In genomic region chr4:129137392-129138321, GRCm38 (mm10) we compare ENCODE assay signal across 9 mouse cellular contexts. TPM values are rescaled to one million over a fixed set of nuclear protein-coding genes. Genes with fewer than 3 reads are reported as not detected.
DNase-seq lines count a peak whose midpoint lies in the region; ATAC-seq and TF ChIP-seq lines count a peak whose summit lies in the region.
"Had no signal": no experiment of that assay in that cellular context is flagged by ENCODE, and none has a peak within 500 bp of the region (broad histone marks: within the 10 kb centered on the region; RNA-seq: fewer than 3 reads in every experiment).

No protein-coding gene starts in this region.

- no peak for ATAC-seq in embryonic facial prominence, embryonic 15.5 days (ENCODE audit: insufficient number of reproducible peaks, low FRiP score, low TSS enrichment, low read depth)
- ATAC-seq in intestine, embryonic 16.5 days: no peak
- peak; percentile 3; the same call in 1 of the 2 replicates for ATAC-seq in neural tube, embryonic 13.5 days (ENCODE audit: low read depth)

- no peak for TF ChIP-seq CTCF in left cerebral cortex, adult 2 months (IDR thresholded peaks at IDR 0.05)

- peak overlapping the region; percentile 61 for H3K4me3 ChIP-seq in left cerebral cortex, adult 2 months
- peak overlapping the region; percentile 56 for H3K4me3 ChIP-seq in embryonic facial prominence, embryonic 15.5 days (replicated peaks)
- H3K4me3 ChIP-seq in intestine, embryonic 16.5 days (ENCODE audit: low read length): peak overlapping the region; percentile 62
- peak overlapping the region; percentile 61 for H3K4me3 ChIP-seq in neural tube, embryonic 13.5 days

- no peaks in the 10 kb centered on the region for H3K9me3 ChIP-seq in embryonic facial prominence, embryonic 15.5 days (replicated peaks)
- no peaks in the 10 kb centered on the region for H3K9me3 ChIP-seq in intestine, embryonic 16.5 days (ENCODE audit: control insufficient read depth, low read length)
- no peaks in the 10 kb centered on the region for H3K9me3 ChIP-seq in neural tube, embryonic 13.5 days

- peak overlapping the region; percentile 87 for H3K27ac ChIP-seq in left cerebral cortex, adult 2 months
- H3K27ac ChIP-seq in embryonic facial prominence, embryonic 15.5 days (replicated peaks): no peak overlapping the region
- H3K27ac ChIP-seq in intestine, embryonic 16.5 days (ENCODE audit: low read length): no peak overlapping the region
- no peak overlapping the region for H3K27ac ChIP-seq in neural tube, embryonic 13.5 days (replicated peaks)

- peak overlapping the region; percentile 93 for H3K4me2 ChIP-seq in embryonic facial prominence, embryonic 15.5 days (replicated peaks)
- peak overlapping the region; percentile 96 for H3K4me2 ChIP-seq in intestine, embryonic 16.5 days (ENCODE audit: low read depth, low read length)
- peak overlapping the region; percentile 83 for H3K4me2 ChIP-seq in neural tube, embryonic 13.5 days

- H3K9ac ChIP-seq in embryonic facial prominence, embryonic 15.5 days: peak overlapping the region; percentile 53; the same call in 1 of the 2 replicates
- peak overlapping the region; percentile 74 for H3K9ac ChIP-seq in intestine, embryonic 16.5 days (ENCODE audit: low read depth, low read length)
- H3K9ac ChIP-seq in neural tube, embryonic 13.5 days: peak overlapping the region; percentile 91

- peaks cover 21% of the 10 kb centered on the region for H3K27me3 ChIP-seq in embryonic facial prominence, embryonic 15.5 days
- peaks cover 24% of the 10 kb centered on the region for H3K27me3 ChIP-seq in intestine, embryonic 16.5 days (replicated peaks; ENCODE audit: control insufficient read depth, insufficient read depth, low read length)
- H3K27me3 ChIP-seq in neural tube, embryonic 13.5 days: peaks cover 5% of the 10 kb centered on the region; the same call in 1 of the 2 replicates

- H3K36me3 ChIP-seq in embryonic facial prominence, embryonic 15.5 days: no peaks in the 10 kb centered on the region
- no peaks in the 10 kb centered on the region for H3K36me3 ChIP-seq in intestine, embryonic 16.5 days (ENCODE audit: control insufficient read depth, insufficient read depth, low read length)
- peaks cover 21% of the 10 kb centered on the region; the same call in 1 of the 2 replicates for H3K36me3 ChIP-seq in neural tube, embryonic 13.5 days

- 48% methylated on average over 14 of the region's 14 CpGs for WGBS in embryonic facial prominence, embryonic 15.5 days
- WGBS in intestine, embryonic 16.5 days: 59% methylated on average over 14 of the region's 14 CpGs
- 41% methylated on average over 14 of the region's 14 CpGs for WGBS in neural tube, embryonic 13.5 days

- intact Hi-C loops in left cerebral cortex, adult 2 months (cut with DNase I): loop anchor here (10.0 kb wide), 1 partner anchor 317 kb away; no protein-coding TSS in a partner anchor

- H3K4me1 ChIP-seq in embryonic facial prominence, embryonic 15.5 days: peaks cover 43% of the 10 kb centered on the region
- peaks cover 9% of the 10 kb centered on the region for H3K4me1 ChIP-seq in intestine, embryonic 16.5 days (ENCODE audit: control insufficient read depth, insufficient read depth, low read length)
- peaks cover 54% of the 10 kb centered on the region for H3K4me1 ChIP-seq in neural tube, embryonic 13.5 days (replicated peaks)

- peak in 1 of 2 experiments; percentile 14 for DNase-seq in left cerebral cortex, adult 2 months (ENCODE audit: extremely low spot score in 1 of 2, low spot score in 2 of 2)
- no peak for DNase-seq in left cerebral cortex, adult 9 months (ENCODE audit: low spot score in 2 of 2)
- DNase-seq in adrenal gland, adult (ENCODE audit: inconsistent age in 2 of 2, low spot score in 1 of 2): no peak
- DNase-seq in urinary bladder, adult 2 months (ENCODE audit: low spot score): no peak
- DNase-seq in thymus, adult 18-20 months: no peak

RNA-seq across cellular contexts. Expression of gene Fndc5, which starts 0.9 kb away (rescaled TPM):
- total RNA-seq in left cerebral cortex, adult 2 months (2021): 10 to 100 TPM; 54.0 to 58.1 TPM
- polyA plus RNA-seq in embryonic facial prominence, embryonic 15.5 days (2015; fragmentation: Nextera tagmentation; extraction: Ambion mirVana): 19.7 and 26.3 TPM in 2 replicates
- polyA plus RNA-seq in intestine, embryonic 16.5 days (2015; fragmentation: Nextera tagmentation; extraction: Ambion mirVana): 1.5 and 2.2 TPM in 2 replicates
- polyA plus RNA-seq in neural tube, embryonic 13.5 days (2015; fragmentation: Nextera tagmentation; extraction: Ambion mirVana): 24.4 and 24.5 TPM in 2 replicates
- polyA plus RNA-seq in urinary bladder, adult 2 months (2012; rRNA removed): 5.9 and 7.1 TPM in 2 replicates

RNA-seq across cellular contexts. Expression of gene Hpca, which starts 15.8 kb away (rescaled TPM):
- 100 to 1,000 TPM; 650 to 692 TPM for total RNA-seq in left cerebral cortex, adult 2 months (2021)
- 1.8 and 2.2 TPM in 2 replicates for polyA plus RNA-seq in embryonic facial prominence, embryonic 15.5 days (2015; fragmentation: Nextera tagmentation; extraction: Ambion mirVana)
- polyA plus RNA-seq in intestine, embryonic 16.5 days (2015; fragmentation: Nextera tagmentation; extraction: Ambion mirVana): 4.0 and 4.5 TPM in 2 replicates
- 50.3 and 55.8 TPM in 2 replicates for polyA plus RNA-seq in neural tube, embryonic 13.5 days (2015; fragmentation: Nextera tagmentation; extraction: Ambion mirVana)
- polyA plus RNA-seq in urinary bladder, adult 2 months (2012; rRNA removed): 0.46 and 0.55 TPM in 2 replicates

RNA-seq across cellular contexts. Expression of gene Tmem54, which starts 32.3 kb away (rescaled TPM):
- total RNA-seq in left cerebral cortex, adult 2 months (2021): not detected
- polyA plus RNA-seq in embryonic facial prominence, embryonic 15.5 days (2015; fragmentation: Nextera tagmentation; extraction: Ambion mirVana): 26.6 and 26.9 TPM in 2 replicates
- polyA plus RNA-seq in intestine, embryonic 16.5 days (2015; fragmentation: Nextera tagmentation; extraction: Ambion mirVana): 159 and 167 TPM in 2 replicates
- polyA plus RNA-seq in neural tube, embryonic 13.5 days (2015; fragmentation: Nextera tagmentation; extraction: Ambion mirVana): 0.39 TPM in 1 of 2 replicates, not detected in the other
- polyA plus RNA-seq in urinary bladder, adult 2 months (2012; rRNA removed): 25.3 and 27.2 TPM in 2 replicates
- polyA plus RNA-seq: frontal cortex, adult 2 months had no signal

RNA-seq across cellular contexts. Expression of gene S100pbp, which starts 51.9 kb away (rescaled TPM):
- total RNA-seq in left cerebral cortex, adult 2 months (2021): 10 to 100 TPM; 33.9 to 34.5 TPM
- 17.8 and 18.5 TPM in 2 replicates for polyA plus RNA-seq in embryonic facial prominence, embryonic 15.5 days (2015; fragmentation: Nextera tagmentation; extraction: Ambion mirVana)
- polyA plus RNA-seq in intestine, embryonic 16.5 days (2015; fragmentation: Nextera tagmentation; extraction: Ambion mirVana): 10.3 and 10.9 TPM in 2 replicates
- polyA plus RNA-seq in neural tube, embryonic 13.5 days (2015; fragmentation: Nextera tagmentation; extraction: Ambion mirVana): 15.8 and 19.9 TPM in 2 replicates
- polyA plus RNA-seq in urinary bladder, adult 2 months (2012; rRNA removed): 19.8 and 21.7 TPM in 2 replicates

RNA-seq across cellular contexts. Expression of gene Yars, which starts 51.9 kb away (rescaled TPM):
- 10 to 100 TPM; 87.4 to 93.1 TPM for total RNA-seq in left cerebral cortex, adult 2 months (2021)
- polyA plus RNA-seq in embryonic facial prominence, embryonic 15.5 days (2015; fragmentation: Nextera tagmentation; extraction: Ambion mirVana): 75.5 and 83.2 TPM in 2 replicates
- polyA plus RNA-seq in intestine, embryonic 16.5 days (2015; fragmentation: Nextera tagmentation; extraction: Ambion mirVana): 104 and 107 TPM in 2 replicates
- 106 and 108 TPM in 2 replicates for polyA plus RNA-seq in neural tube, embryonic 13.5 days (2015; fragmentation: Nextera tagmentation; extraction: Ambion mirVana)
- 36.8 and 38.3 TPM in 2 replicates for polyA plus RNA-seq in urinary bladder, adult 2 months (2012; rRNA removed)

Comparison
In these comparisons a context has a peak if more than half of its experiments do, and no peak if none do; other contexts are left out.
1. RNA of gene Tmem54, which starts 32.3 kb away (polyA plus RNA-seq): 159 to 167 TPM in intestine, embryonic 16.5 days, 25.3 to 27.2 TPM in urinary bladder, adult 2 months and 26.6 to 26.9 TPM in embryonic facial prominence, embryonic 15.5 days; 0.39 TPM in neural tube, embryonic 13.5 days; every median in the first group is over 10 times any median in the second.
2. Peak in every context shown above with its lines, with median percentiles within 50 percentile points of each other: H3K4me3 ChIP-seq, H3K4me2 ChIP-seq and H3K9ac ChIP-seq.